ENCODE assay signal across 11 mouse cellular contexts in genomic region chr13:64081012-64081919, GRCm38 (mm10). TPM values are rescaled to one million over a fixed set of nuclear protein-coding genes. Genes with fewer than 3 reads are reported as not detected.
DNase-seq lines count a peak whose midpoint lies in the region; ATAC-seq lines count a peak whose summit lies in the region.
"Had no signal": no experiment of that assay in that cellular context is flagged by ENCODE, and none has a peak within 500 bp of the region (broad histone marks: within the 10 kb centered on the region; RNA-seq: fewer than 3 reads in every experiment).

No protein-coding gene starts in this region.

- ATAC-seq in hindbrain, embryonic 16.5 days = peak; percentile 66
- peak; percentile 89 for ATAC-seq in midbrain, embryonic 11.5 days (ENCODE audit: low FRiP score)
- no peak for ATAC-seq in megakaryocyte progenitor cell, adult 5-6 weeks (replicated peaks; ENCODE audit: poor library complexity)

- peak; percentile 50 for DNase-seq in ZHBTc4 (ENCODE audit: low read depth, low spot score)
- peak; percentile 50 for DNase-seq in embryo, embryonic 9.5 days (ENCODE audit: extremely low spot score)
- peak; percentile 91 for DNase-seq in midbrain, embryonic 11.5 days (ENCODE audit: low spot score, missing footprints)
- DNase-seq in c-Kit-positive CD71-positive TER-119-positive erythroid progenitor cells, embryonic 14.5 days (ENCODE audit: low spot score) = no peak
- no peak for DNase-seq in gastrocnemius, postnatal 36 days
- DNase-seq in heart, postnatal 10 days = no peak

- H3K4me3 ChIP-seq in hindbrain, embryonic 16.5 days (ENCODE audit: low read length) = no peak overlapping the region
- H3K4me3 ChIP-seq in midbrain, embryonic 11.5 days (ENCODE audit: low read depth, low read length) = no peak overlapping the region

- WGBS in hindbrain, embryonic 16.5 days = 25% methylated on average over 16 of the region's 16 CpGs
- WGBS in midbrain, embryonic 11.5 days = 24% methylated on average over 16 of the region's 16 CpGs

- H3K27me3 ChIP-seq in hindbrain, embryonic 16.5 days (replicated peaks; ENCODE audit: control insufficient read depth, insufficient read depth, low read length) = no peaks in the 10 kb centered on the region
- no peaks in the 10 kb centered on the region for H3K27me3 ChIP-seq in midbrain, embryonic 11.5 days (ENCODE audit: control insufficient read depth, insufficient read depth, low read length)

- intact Hi-C loops in gastrocnemius, postnatal 36 days (cut with DNase I) = no loop called here
- intact Hi-C loops in heart, postnatal 10 days (cut with DNase I) = no loop called here

- H3K4me2 ChIP-seq in hindbrain, embryonic 16.5 days (ENCODE audit: low read length) = peak overlapping the region; percentile 22; the same call in 1 of the 2 replicates
- H3K4me2 ChIP-seq in midbrain, embryonic 11.5 days = peak overlapping the region; percentile 23; the same call in 1 of the 2 replicates

- H3K4me1 ChIP-seq in hindbrain, embryonic 16.5 days (ENCODE audit: control insufficient read depth, insufficient read depth, low read depth, low read length) = peaks cover 6% of the 10 kb centered on the region; the same call in 1 of the 2 replicates
- H3K4me1 ChIP-seq in midbrain, embryonic 11.5 days (ENCODE audit: control insufficient read depth, insufficient read depth, low read length) = peaks cover 13% of the 10 kb centered on the region

- H3K9ac ChIP-seq in hindbrain, embryonic 16.5 days (ENCODE audit: low read depth, low read length) = no peak overlapping the region
- peak overlapping the region; percentile 41 for H3K9ac ChIP-seq in midbrain, embryonic 11.5 days (ENCODE audit: low read length)

- H3K27ac ChIP-seq in hindbrain, embryonic 16.5 days (ENCODE audit: low read depth, low read length) = 0 out of 2 replicates have a peak overlapping the region, but pooled peaks have one; percentile 37
- peak overlapping the region; percentile 80 for H3K27ac ChIP-seq in midbrain, embryonic 11.5 days (ENCODE audit: low read depth, low read length)

- H3K9me3 ChIP-seq in hindbrain, embryonic 16.5 days (ENCODE audit: control insufficient read depth, low read length) = no peaks in the 10 kb centered on the region
- no peaks in the 10 kb centered on the region for H3K9me3 ChIP-seq in midbrain, embryonic 11.5 days (ENCODE audit: control insufficient read depth, low read length)

- H3K36me3 ChIP-seq in hindbrain, embryonic 16.5 days (ENCODE audit: control insufficient read depth, insufficient read depth, low read length) = no peaks in the 10 kb centered on the region
- no peaks in the 10 kb centered on the region for H3K36me3 ChIP-seq in midbrain, embryonic 11.5 days (ENCODE audit: control insufficient read depth, insufficient read depth, low read length)

RNA-seq across cellular contexts. Expression of gene Hsd17b3, which starts 7.8 kb away (rescaled TPM):
- not detected in 2 replicates for polyA plus RNA-seq in hindbrain, embryonic 16.5 days (2015; fragmentation: Nextera tagmentation; extraction: Ambion mirVana)
- not detected in 2 replicates for polyA plus RNA-seq in midbrain, embryonic 11.5 days (2014; fragmentation: Nextera tagmentation; extraction: Ambion mirVana)
- not detected for total RNA-seq in gastrocnemius, postnatal 36 days (2021)
- total RNA-seq in megakaryocyte progenitor cell, adult 5-6 weeks (2015) = not detected in 2 replicates
- total RNA-seq in megakaryocyte progenitor cell, adult 5-6 weeks (2017) = not detected in 2 replicates
- total RNA-seq in heart, postnatal 10 days (2021) = not detected
- total RNA-seq: gastrocnemius, adult 8-10 months; layer of hippocampus, postnatal 10 days had no signal
- polyA plus RNA-seq: small intestine, adult 2 months had no signal

RNA-seq across cellular contexts. Expression of gene Slc35d2, which starts 47.9 kb away (rescaled TPM):
- 1.1 and 2.1 TPM in 2 replicates for polyA plus RNA-seq in hindbrain, embryonic 16.5 days (2015; fragmentation: Nextera tagmentation; extraction: Ambion mirVana)
- polyA plus RNA-seq in midbrain, embryonic 11.5 days (2014; fragmentation: Nextera tagmentation; extraction: Ambion mirVana) = 2.9 and 5.0 TPM in 2 replicates
- total RNA-seq in gastrocnemius, postnatal 36 days (2021) = under 1 TPM; 0.30 to 0.46 TPM
- 3.5 and 5.4 TPM in 2 replicates for total RNA-seq in megakaryocyte progenitor cell, adult 5-6 weeks (2015)
- 4.3 and 5.4 TPM in 2 replicates for total RNA-seq in megakaryocyte progenitor cell, adult 5-6 weeks (2017)
- total RNA-seq in heart, postnatal 10 days (2021) = 1 to 10 TPM; 3.0 to 6.0 TPM

Comparison
In these comparisons a context has a peak if more than half of its experiments do, and no peak if none do; other contexts are left out.
1. DNase-seq: peak in ZHBTc4 (single experiment), embryo, embryonic 9.5 days (single experiment) and midbrain, embryonic 11.5 days (single experiment); none in c-Kit-positive CD71-positive TER-119-positive erythroid progenitor cells, embryonic 14.5 days (single experiment), gastrocnemius, postnatal 36 days (0 of 2) and heart, postnatal 10 days (0 of 2).